Mouse (Mus musculus) thymus, adult 2 months (tissue): ENCODE results near the gene Kansl1. TPM values are rescaled to one million over a fixed set of nuclear protein-coding genes. Genes with fewer than 3 reads are reported as not detected.

Experiments used
- DNase-seq: peaks from one replicate; pipeline ENCODE4 v3.0.0; 2021
- H3K27ac ChIP-seq: fragments of 200-500 bp; 2 replicates; pipeline ENCODE4 v1.5.1; 2012; ENCODE audit warnings: low read length, control low read depth; ENCODE audit not compliant: control insufficient read depth, insufficient read depth
- H3K27me3 ChIP-seq: fragments of 200-500 bp; 2 replicates; pipeline ENCODE4 v1.6.1; 2012; ENCODE audit warnings: mild to moderate bottlenecking, low read length, moderate library complexity, mixed read lengths; ENCODE audit not compliant: control insufficient read depth, insufficient read depth
- H3K36me3 ChIP-seq: fragments of 200-500 bp; 2 replicates; pipeline ENCODE4 v1.6.1; 2012; ENCODE audit warnings: mild to moderate bottlenecking, low read length, moderate library complexity; ENCODE audit not compliant: control insufficient read depth, insufficient read depth
- H3K4me1 ChIP-seq: fragments of 200-500 bp; replicated peaks from 2 replicates; pipeline ENCODE4 v1.6.1; 2012; ENCODE audit warnings: low read length; ENCODE audit not compliant: control insufficient read depth, insufficient read depth
- H3K4me3 ChIP-seq: fragments of 200-500 bp; 2 replicates; pipeline ENCODE4 v1.5.1; 2012; ENCODE audit warnings: mild to moderate bottlenecking, low read length, control low read depth, moderate library complexity; ENCODE audit not compliant: control insufficient read depth, insufficient read depth
- CTCF ChIP-seq: fragments of 200-500 bp; IDR thresholded peaks from 2 replicates; pipeline ENCODE4 v1.5.1; 2012; ENCODE audit warnings: mild to moderate bottlenecking, control low read depth, low read length, moderate library complexity, borderline replicate concordance; ENCODE audit not compliant: control insufficient read depth, poor library complexity, insufficient read depth; ENCODE audit errors: extremely low read depth
- POLR2A ChIP-seq: fragments of 200-500 bp; IDR thresholded peaks from 2 replicates; pipeline ENCODE4 v1.6.1; 2012; ENCODE audit warnings: mild to moderate bottlenecking, low read length, control low read depth, moderate library complexity; ENCODE audit not compliant: control insufficient read depth, poor library complexity, insufficient read depth; ENCODE audit errors: extremely low read depth
- WGBS: fragments of 180-500 bp; shearing (Covaris S2); methylation state at CpG from one replicate; pipeline ENCODE4 v1.1.7; 2018; 5-methylcytosine and 5-hydroxymethylcytosine counted together
- polyA plus RNA-seq: library from polyadenylated mRNA; depleted of rRNA; stranded (reverse); fragments of >200 nt; gene quantifications from 2 replicates; pipeline ENCODE4 v1.2.3, GENCODE M21; 2012

The Kansl1 gene
- polyA plus RNA-seq, 1 experiment = 202 TPM

DNA sequence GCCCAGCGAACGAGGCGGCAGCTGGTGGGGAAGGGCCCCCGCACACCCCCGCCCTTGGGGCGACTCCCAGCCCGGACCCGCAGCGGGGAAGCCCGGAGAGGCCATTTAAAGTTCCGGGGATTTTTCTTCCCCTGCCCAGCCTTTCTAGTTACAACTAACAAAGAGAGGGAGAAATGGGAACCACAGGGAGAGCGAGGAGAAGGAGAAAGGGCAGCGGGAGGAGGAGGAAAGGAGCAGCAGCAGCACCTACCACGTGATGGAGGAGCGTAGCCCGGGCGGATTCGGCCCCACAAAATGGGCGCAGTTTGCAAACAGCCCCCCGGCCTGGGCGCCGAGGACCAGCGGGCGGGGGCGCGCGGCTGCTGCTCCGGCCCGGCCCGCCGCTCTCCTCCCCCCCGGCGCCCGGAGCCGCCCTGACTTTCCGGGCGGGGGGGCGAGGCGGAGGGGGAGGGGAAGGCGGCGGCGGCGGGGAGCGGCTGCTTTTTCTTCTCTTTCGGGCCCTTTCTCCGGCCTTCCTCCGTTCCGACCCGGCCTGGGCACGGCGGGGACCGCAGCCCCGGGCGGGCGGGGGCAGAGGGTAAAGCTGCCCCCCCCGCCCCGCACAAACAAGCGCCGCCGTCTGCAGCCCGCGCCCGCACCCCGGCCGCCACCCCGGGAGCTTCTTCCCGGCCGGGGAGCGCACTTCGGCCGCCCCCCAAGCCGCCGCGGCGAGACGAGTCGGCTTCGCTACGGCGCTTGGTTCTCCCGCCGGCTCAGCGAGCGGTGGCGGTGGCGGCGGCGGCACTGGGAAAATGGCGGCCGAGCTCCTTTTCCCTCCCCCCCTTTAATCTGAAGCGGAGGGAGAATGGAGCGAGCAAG, 27.0 kb downstream of the Kansl1 start:
- WGBS = under 1% methylated on average over 65 of the region's 92 CpGs
- TF ChIP-seq POLR2A = peak; percentile 57
- TF ChIP-seq CTCF = no peak
- H3K27ac ChIP-seq = peak overlapping the region; percentile 81

DNA sequence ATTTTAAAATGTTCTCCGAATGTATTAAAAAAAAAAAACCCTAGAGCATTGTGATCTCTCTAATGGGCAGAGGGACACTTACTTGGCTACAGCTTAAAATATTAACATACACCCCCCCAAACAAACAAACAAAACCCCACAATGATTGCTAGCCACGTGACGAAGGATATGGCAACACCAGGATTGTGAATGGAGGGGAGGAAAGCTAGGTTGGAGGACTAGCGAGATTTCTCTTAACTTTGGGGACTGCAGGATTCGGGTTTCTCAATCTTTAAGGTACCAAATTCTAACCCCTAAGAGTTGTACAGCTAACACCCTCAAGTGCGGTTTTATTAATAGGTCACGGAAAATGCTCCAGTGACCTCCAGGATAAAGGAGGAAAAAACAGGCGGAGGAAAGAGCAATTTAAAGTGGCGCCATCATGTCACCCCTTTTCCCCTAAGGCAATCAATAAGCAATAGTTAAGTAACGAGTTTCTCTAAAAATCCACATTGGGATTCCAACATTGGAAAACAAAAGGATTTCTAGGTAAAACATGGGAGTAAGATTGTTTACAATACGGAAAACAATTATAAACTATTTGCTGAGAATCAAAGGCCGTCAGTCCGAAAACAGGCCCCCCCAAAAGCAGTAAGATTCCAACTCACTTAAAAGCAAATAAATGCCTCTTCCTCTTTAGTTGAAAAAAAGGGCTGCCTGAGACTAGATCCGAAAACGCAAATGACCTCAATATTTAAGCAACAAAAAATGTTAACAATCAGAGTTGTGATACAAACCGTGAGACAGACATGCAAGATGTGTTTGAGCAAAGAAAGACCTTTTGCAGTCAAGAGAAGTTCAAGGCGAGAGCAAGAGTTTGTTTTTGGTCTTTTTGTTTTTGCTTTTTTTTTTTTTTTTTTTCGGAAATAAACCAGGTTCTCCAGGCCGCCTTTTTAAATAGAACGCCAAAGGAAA, 27.9 kb downstream of the Kansl1 start:
- TF ChIP-seq CTCF = no peak
- TF ChIP-seq POLR2A = no peak
- DNase-seq = no peak
- peak overlapping the region; percentile 81; the same call in 1 of the 2 replicates for H3K27ac ChIP-seq
- WGBS = under 1% methylated on average over 20 of the region's 20 CpGs
- H3K27me3 ChIP-seq = no peaks in the 10 kb centered on the region
- H3K36me3 ChIP-seq = no peaks in the 10 kb centered on the region
- peak overlapping the region; percentile 98 for H3K4me3 ChIP-seq
- no peaks in the 10 kb centered on the region for H3K4me1 ChIP-seq

More for the DNA sequence above, 27.0 kb downstream of the Kansl1 start:
- Histone ChIP-seq H3K4me1 (no peaks in the 10 kb centered on the region), H3K36me3 (no peaks in the 10 kb centered on the region), H3K27me3 (no peaks in the 10 kb centered on the region), H3K4me3 (peak overlapping the region; percentile 98)
- DNase-seq = peak; percentile 62

DNA sequence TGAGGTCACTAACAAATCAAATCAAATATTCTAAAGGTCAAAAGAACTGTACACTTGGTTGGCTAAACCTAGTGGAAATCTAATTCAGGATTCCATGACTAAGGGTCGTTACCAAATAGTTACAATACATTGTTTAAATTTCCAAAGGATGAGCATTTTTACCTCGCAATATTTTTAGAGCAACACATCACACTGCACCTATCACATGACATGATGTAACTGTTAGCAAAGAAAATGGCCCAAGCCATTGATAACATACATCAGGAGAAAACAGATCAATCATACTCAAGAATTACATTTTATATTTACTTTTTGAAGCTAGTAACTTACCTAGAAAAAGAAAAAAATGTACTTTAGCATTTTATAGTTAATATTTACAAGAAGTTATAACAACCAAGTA, 29.0 kb downstream of the Kansl1 start:
- no peak for TF ChIP-seq CTCF
- TF ChIP-seq POLR2A = no peak
- Histone ChIP-seq H3K27me3 (no peaks in the 10 kb centered on the region), H3K36me3 (no peaks in the 10 kb centered on the region), H3K4me3 (no peak overlapping the region), H3K27ac (no peak overlapping the region), H3K4me1 (no peaks in the 10 kb centered on the region)
- WGBS = 51% methylated on average over 2 of the region's 2 CpGs
- DNase-seq = no peak

DNA sequence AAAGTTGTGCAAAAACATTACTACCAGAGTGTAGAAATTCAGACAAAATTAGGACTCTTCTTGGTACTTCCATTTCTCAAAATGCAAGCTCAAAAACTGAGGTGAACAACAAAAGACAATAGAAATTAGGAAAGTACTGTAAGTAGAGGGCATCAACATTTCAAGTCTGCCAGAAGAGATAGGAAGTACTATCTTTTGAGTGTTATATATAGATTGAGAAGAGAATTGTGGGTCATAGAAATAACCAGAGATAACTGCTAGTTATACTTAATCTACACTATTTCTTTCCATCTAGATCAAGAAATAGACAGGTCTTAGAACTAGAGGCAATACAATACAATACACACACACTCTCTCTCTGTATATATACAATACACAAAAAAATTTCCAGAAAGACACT, 30.2 kb downstream of the Kansl1 start:
- DNase-seq = no peak
- H3K27me3 ChIP-seq = no peaks in the 10 kb centered on the region
- H3K4me3 ChIP-seq = no peak overlapping the region
- H3K36me3 ChIP-seq = no peaks in the 10 kb centered on the region
- no peak for TF ChIP-seq CTCF
- no peak for TF ChIP-seq POLR2A
- no peaks in the 10 kb centered on the region for H3K4me1 ChIP-seq
- H3K27ac ChIP-seq = no peak overlapping the region

DNA sequence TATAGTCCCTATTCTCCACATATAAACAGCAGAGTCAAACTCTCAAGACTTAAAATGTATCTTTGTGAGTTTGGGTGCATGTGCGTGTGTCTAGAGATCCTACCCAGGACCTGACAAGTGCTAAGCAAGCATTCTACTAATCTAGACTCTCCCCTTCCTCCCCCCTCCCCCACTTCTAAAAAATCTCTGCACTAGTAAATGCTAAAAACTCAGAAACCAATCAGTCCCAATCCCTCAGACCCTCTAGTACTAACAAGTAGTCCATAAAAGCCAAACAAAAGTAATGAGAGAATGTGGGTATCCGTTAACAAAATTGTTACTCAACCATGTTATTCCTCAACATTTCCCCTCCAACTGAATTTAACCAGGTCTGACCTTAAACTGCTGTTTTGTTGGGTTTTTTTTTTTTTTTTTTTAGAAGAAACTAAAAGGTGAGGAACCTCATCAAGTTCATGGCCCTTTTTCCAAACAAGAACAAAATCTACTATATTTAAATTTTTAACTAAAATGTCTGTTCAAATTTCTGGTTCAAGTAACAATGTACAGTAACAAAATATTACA, 32.2 kb downstream of the Kansl1 start:
- 78% methylated on average over 2 of the region's 2 CpGs for WGBS
- DNase-seq = no peak
- no peak overlapping the region for H3K4me3 ChIP-seq
- no peak overlapping the region for H3K27ac ChIP-seq
- H3K36me3 ChIP-seq = no peaks in the 10 kb centered on the region
- TF ChIP-seq POLR2A (no peak), CTCF (no peak)
- H3K27me3 ChIP-seq = no peaks in the 10 kb centered on the region
- H3K4me1 ChIP-seq = no peaks in the 10 kb centered on the region

DNA sequence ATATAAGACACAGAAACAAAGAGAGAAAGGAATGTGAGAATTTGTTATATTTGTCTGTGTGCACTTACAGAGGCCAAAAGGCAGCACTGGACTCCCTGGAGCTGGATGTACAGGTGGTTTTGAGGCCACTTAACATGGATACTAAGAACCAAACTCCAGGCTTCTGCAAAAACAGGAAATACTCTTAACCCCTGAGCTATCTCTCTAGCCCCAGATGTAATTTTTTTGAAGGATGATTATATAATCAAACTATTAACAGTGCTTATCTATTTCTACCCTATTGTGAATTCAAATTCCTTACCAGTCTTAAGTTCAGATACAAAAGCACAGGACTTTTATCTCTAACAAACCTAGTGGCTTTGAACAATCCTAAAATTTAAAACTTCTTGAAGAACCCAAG, 32.9 kb downstream of the Kansl1 start:
- no peaks in the 10 kb centered on the region for H3K4me1 ChIP-seq
- H3K4me3 ChIP-seq = no peak overlapping the region
- DNase-seq = no peak
- TF ChIP-seq CTCF (no peak), POLR2A (no peak)
- no peaks in the 10 kb centered on the region for H3K27me3 ChIP-seq
- H3K36me3 ChIP-seq = no peaks in the 10 kb centered on the region
- no peak overlapping the region for H3K27ac ChIP-seq
